Mouse (Mus musculus) liver, adult 2 months (tissue): ENCODE measurements around the gene Stfa3.

Source experiments
- CTCF ChIP-seq: fragments of 200-500 bp; IDR thresholded peaks from 2 replicates; pipeline ENCODE4 v1.5.1; 2011; ENCODE audit warnings: low read depth, low read length, control low read depth
- POLR2A ChIP-seq: fragments of 200-500 bp; IDR thresholded peaks from 2 replicates; pipeline ENCODE4 v1.6.1; 2011; ENCODE audit warnings: low read length, control low read depth; ENCODE audit not compliant: insufficient read depth; ENCODE audit errors: extremely low read depth

- TF ChIP-seq CTCF (no peak), POLR2A (no peak)
Measured at GRCm38 (mm10) chr16:36474849-36475248, 19.7 kb upstream of the Stfa3 start.
